Mouse (Mus musculus): Measurements from ENCODE around the gene Tas2r113.
"Not testable (repeated sequence)": the region's sequence is repeated elsewhere in the genome, so short reads cannot be mapped to it uniquely, and the experiment has no call there.

Gene Tas2r113

GRCm38 (mm10) chr6:132892711-132893110 is at the start of gene Tas2r113:
Tas2r113 (plus strand) TSS chr6:132893011.
- no peak for DNase-seq (ENCODE audit: low read depth, low spot score)

- DNase-seq (ENCODE audit: low read depth, low spot score), result no peak
These were observed 46.0 kb upstream of the Tas2r113 start, which contains the start of gene Tas2r123 for GRCm38 (mm10) chr6:132846842-132847241. Tas2r123 (plus strand) TSS chr6:132847142.

DNA sequence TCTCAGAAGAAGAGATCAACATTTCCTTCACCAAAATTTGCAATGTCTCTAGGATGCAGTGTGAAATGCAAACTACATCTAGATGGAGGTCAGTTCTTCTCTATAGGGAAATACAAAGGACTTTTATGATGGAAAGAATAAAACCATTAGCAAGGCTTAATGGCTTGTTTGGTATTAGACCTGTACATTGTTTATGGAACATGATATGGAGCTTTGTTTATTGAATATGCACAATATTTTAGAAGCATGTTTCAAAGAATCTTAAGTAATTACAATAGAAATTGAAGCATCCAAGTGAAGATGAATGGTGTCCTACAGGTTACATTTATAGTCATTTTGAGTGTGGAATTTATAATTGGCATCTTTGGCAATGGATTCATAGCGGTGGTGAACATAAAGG is 37.7 kb upstream of the Tas2r113 start, which contains the start of gene Tas2r116:
Gene Tas2r116 (plus strand): TSS at position 301 of the 400 bp plus-strand sequence.
- DNase-seq (ENCODE audit: low read depth, low spot score), result no peak

- DNase-seq (ENCODE audit: low read depth, low spot score), result no peak
These were observed 25.1 kb upstream of the Tas2r113 start, which contains the start of gene Tas2r110 for GRCm38 (mm10) chr6:132867708-132868107. Tas2r110 (plus strand) TSS chr6:132868008.

GRCm38 (mm10) chr6:132909351-132909750 is 16.5 kb downstream of the Tas2r113 start, which contains the start of gene Tas2r125:
Tas2r125 (plus strand) TSS chr6:132909651.
- no peak for DNase-seq (ENCODE audit: low read depth, low spot score)

GRCm38 (mm10) chr6:132941376-132941775 is 48.6 kb downstream of the Tas2r113 start:
- not testable (repeated sequence) for DNase-seq (ENCODE audit: low read depth, low spot score)

Data from mesoderm, embryonic 11.5 days (tissue).